Mouse (Mus musculus) small intestine, adult 2 months (tissue): Measurements from ENCODE around the gene Morn2. TPM values are rescaled to one million over a fixed set of nuclear protein-coding genes. Genes with fewer than 3 reads are reported as not detected.

Source experiments
- H3K27ac ChIP-seq: fragments of 200-500 bp; 2 replicates; pipeline ENCODE4 v1.5.1; 2012; ENCODE audit warnings: low read depth, low read length, control low read depth, inconsistent platforms; ENCODE audit not compliant: insufficient read depth
- H3K27me3 ChIP-seq: fragments of 200-500 bp; 2 replicates; pipeline ENCODE4 v1.6.1; 2012; ENCODE audit warnings: mild to moderate bottlenecking, moderate library complexity, low read length, inconsistent platforms; ENCODE audit not compliant: control insufficient read depth, insufficient read depth
- H3K36me3 ChIP-seq: fragments of 200-500 bp; 2 replicates; pipeline ENCODE4 v1.6.1; 2012; ENCODE audit warnings: mild to moderate bottlenecking, low read length, control low read depth, inconsistent platforms; ENCODE audit not compliant: control insufficient read depth, insufficient read depth
- H3K4me1 ChIP-seq: fragments of 200-500 bp; 2 replicates; pipeline ENCODE4 v1.6.1; 2012; ENCODE audit warnings: low read length, inconsistent platforms, mixed read lengths; ENCODE audit not compliant: control insufficient read depth, insufficient read depth, insufficient read length
- H3K4me3 ChIP-seq: fragments of 200-500 bp; 2 replicates; pipeline ENCODE4 v1.5.1; 2012; ENCODE audit warnings: low read depth, mild to moderate bottlenecking, control low read depth, inconsistent platforms, low read length, moderate library complexity
- CTCF ChIP-seq: fragments of 200-500 bp; IDR thresholded peaks from 2 replicates; pipeline ENCODE4 v1.5.1; 2012; ENCODE audit warnings: low read depth, mild to moderate bottlenecking, control low read depth, inconsistent platforms, low read length, moderate library complexity, mixed read lengths; ENCODE audit not compliant: insufficient replicate concordance, insufficient read length; ENCODE audit errors: extremely low read depth
- POLR2A ChIP-seq: fragments of 200-500 bp; IDR thresholded peaks from 2 replicates; pipeline ENCODE4 v1.6.1; 2012; ENCODE audit warnings: low read depth, mild to moderate bottlenecking, control low read depth, inconsistent platforms, low read length, moderate library complexity
- WGBS: fragments of 180-500 bp; shearing (Covaris S2); methylation state at CpG from one replicate; pipeline ENCODE4 v1.1.7; 2018; 5-methylcytosine and 5-hydroxymethylcytosine counted together
- polyA plus RNA-seq: library from polyadenylated mRNA; depleted of rRNA; stranded (reverse); fragments of >200 nt; gene quantifications from 2 replicates; pipeline ENCODE4 v1.2.3, GENCODE M21; 2012; rRNA removed

The Morn2 gene
- polyA plus RNA-seq = 0.66 and 0.72 TPM in 2 replicates

DNA sequence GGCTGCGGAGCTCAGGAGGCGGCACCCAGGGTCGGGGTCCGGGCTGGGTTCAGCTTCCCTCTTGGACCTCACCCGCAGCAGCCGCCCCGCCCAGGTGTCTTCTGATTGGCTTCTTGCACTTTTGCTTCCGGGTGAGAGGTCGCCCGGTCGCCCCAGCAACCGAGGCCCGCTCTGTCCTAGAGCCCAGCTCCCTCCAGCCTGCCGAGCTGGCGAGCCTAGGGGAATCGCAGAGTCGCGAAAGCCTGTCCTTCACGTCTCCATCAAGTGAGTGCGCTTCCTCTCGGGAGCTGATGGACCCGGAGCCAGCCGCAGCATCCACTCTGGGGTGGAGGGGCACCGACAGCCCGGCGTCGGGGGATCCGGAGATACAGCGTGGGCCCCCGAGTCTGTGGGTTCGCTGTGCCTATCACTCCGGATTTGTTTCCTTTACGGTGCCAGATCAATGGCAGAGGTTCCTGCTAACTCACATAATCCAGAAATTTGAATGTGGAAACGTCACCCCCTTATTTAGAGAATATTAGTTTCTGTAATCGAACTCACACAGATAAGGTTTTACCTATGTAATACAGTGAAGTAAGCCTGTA lies at the start of gene Morn2, which contains the start of gene Dhx57:
Morn2 (plus strand) TSS at position 130 of the 584 bp plus-strand sequence.
Dhx57 (minus strand) TSS at position 403 of the 584 bp plus-strand sequence.
- TF ChIP-seq POLR2A = peak; percentile 46; the same call in 1 of the 2 replicates
- no peak for TF ChIP-seq CTCF
- WGBS = under 1% methylated on average over 35 of the region's 35 CpGs

DNA sequence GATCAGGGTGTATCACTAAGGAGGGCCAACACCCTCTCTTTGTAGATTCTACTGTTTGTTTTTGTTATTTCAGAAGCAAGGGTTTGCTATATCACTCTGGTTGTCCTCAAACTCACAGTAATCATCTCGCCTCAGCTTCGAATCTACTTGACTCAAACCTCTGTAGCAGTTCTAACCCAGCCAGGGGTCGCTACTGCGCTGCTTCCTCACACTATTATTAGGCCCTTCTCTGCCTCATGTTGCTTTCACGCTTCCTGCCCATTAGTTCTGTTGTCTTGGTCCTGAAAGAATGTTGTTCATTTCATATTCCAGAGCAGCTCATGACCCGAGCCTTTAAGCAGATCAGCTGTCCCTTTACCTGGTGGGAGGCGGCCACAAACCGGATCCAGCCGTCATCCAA lies 48.4 kb upstream of the Morn2 start:
- H3K36me3 ChIP-seq = peaks cover 57% of the 10 kb centered on the region
- no peaks in the 10 kb centered on the region for H3K4me1 ChIP-seq
- H3K27ac ChIP-seq = no peak overlapping the region
- H3K27me3 ChIP-seq = no peaks in the 10 kb centered on the region
- no peak overlapping the region for H3K4me3 ChIP-seq
- 89% methylated on average over 9 of the region's 9 CpGs for WGBS
- TF ChIP-seq CTCF = no peak
- TF ChIP-seq POLR2A = no peak

More for the DNA sequence above, at the start of gene Morn2, which contains the start of gene Dhx57:
- Histone ChIP-seq H3K27ac (peak within 1 kb of the TSS; percentile 59), H3K4me3 (peak within 1 kb of the TSS; percentile 97), H3K27me3 (no peaks in the 10 kb centered on the region), H3K4me1 (peaks cover 3% of the 10 kb centered on the region; the same call in 1 of the 2 replicates), H3K36me3 (no peaks in the 10 kb centered on the region)

GRCm38 (mm10) chr17:80243116-80243515 lies 46.9 kb upstream of the Morn2 start:
- peaks cover 60% of the 10 kb centered on the region for H3K36me3 ChIP-seq
- TF ChIP-seq POLR2A (no peak), CTCF (no peak)
- no peaks in the 10 kb centered on the region for H3K27me3 ChIP-seq
- H3K4me1 ChIP-seq = no peaks in the 10 kb centered on the region
- no peak overlapping the region for H3K27ac ChIP-seq
- WGBS = 82% methylated on average over 13 of the region's 13 CpGs
- H3K4me3 ChIP-seq = no peak overlapping the region

- H3K36me3 ChIP-seq = peaks cover 60% of the 10 kb centered on the region
- no peak overlapping the region for H3K4me3 ChIP-seq
- TF ChIP-seq CTCF (no peak), POLR2A (no peak)
- peak overlapping the region; percentile 5; the same call in 1 of the 2 replicates for H3K27ac ChIP-seq
- 85% methylated on average over 13 of the region's 13 CpGs for WGBS
- no peaks in the 10 kb centered on the region for H3K27me3 ChIP-seq
- peaks cover 5% of the 10 kb centered on the region for H3K4me1 ChIP-seq
These were observed 37.1 kb upstream of the Morn2 start for GRCm38 (mm10) chr17:80252757-80253525.

- no peak for TF ChIP-seq CTCF
- no peak for TF ChIP-seq POLR2A
- Histone ChIP-seq H3K36me3 (peaks cover 58% of the 10 kb centered on the region), H3K27ac (no peak overlapping the region), H3K4me3 (no peak overlapping the region), H3K4me1 (peaks cover 5% of the 10 kb centered on the region), H3K27me3 (no peaks in the 10 kb centered on the region)
- WGBS = 97% methylated on average over 5 of the region's 5 CpGs
These were observed 35.6 kb upstream of the Morn2 start for GRCm38 (mm10) chr17:80254421-80254820.

- Histone ChIP-seq H3K36me3 (peaks cover 56% of the 10 kb centered on the region), H3K4me3 (no peak overlapping the region), H3K4me1 (peaks cover 5% of the 10 kb centered on the region), H3K27ac (peak overlapping the region; percentile 59), H3K27me3 (no peaks in the 10 kb centered on the region)
- no peak for TF ChIP-seq CTCF
- WGBS = 45% methylated on average over 13 of the region's 13 CpGs
These were observed 34.8 kb upstream of the Morn2 start for GRCm38 (mm10) chr17:80255208-80255607.

- peaks cover 62% of the 10 kb centered on the region for H3K36me3 ChIP-seq
- WGBS = 91% methylated on average over 4 of the region's 4 CpGs
- TF ChIP-seq POLR2A (no peak), CTCF (no peak)
These were observed 22.9 kb upstream of the Morn2 start for GRCm38 (mm10) chr17:80267065-80267464.

More at GRCm38 (mm10) chr17:80267065-80267464, 22.9 kb upstream of the Morn2 start:
- Histone ChIP-seq H3K4me1 (no peaks in the 10 kb centered on the region), H3K27me3 (no peaks in the 10 kb centered on the region), H3K4me3 (no peak overlapping the region), H3K27ac (no peak overlapping the region)
